Mouse (Mus musculus): ENCODE results near the gene Pla2g2e.

DNA sequence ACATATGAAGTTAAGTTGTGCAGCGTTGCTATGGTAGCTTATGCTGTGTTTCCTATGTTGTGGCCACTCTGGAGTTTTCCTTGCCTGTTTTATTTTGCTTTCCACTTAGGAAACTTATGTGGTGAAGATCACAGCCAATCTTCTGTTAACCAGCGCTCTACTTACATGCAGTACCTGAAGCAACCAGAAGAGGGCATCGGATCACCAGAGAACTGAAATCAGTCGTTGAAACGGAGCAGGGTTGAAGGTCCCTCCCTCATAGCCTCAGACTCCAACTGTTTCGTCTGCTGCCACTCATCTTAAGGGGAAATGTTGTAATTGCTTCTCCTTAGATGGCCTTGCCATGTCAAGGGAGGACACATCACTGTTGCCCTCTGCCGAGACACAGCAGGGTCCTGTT lies 11.3 kb upstream of the Pla2g2e start:
- TF ChIP-seq GATA1 (IDR thresholded peaks at IDR 0.05; ENCODE audit: low read length) (no peak), TAL1 (IDR thresholded peaks at IDR 0.05; ENCODE audit: low read length) (no peak)
